Mouse (Mus musculus) forebrain, embryonic 14.5 days (tissue): ENCODE measurements around the gene Arhgef7. TPM values are rescaled to one million over a fixed set of nuclear protein-coding genes. Genes with fewer than 3 reads are reported as not detected.

ENCODE experiments used
- ATAC-seq: fragments of 200-750 bp; cut with Nextera tagmentation; 2 replicates; pipeline ENCODE4 v1.8.0; 2017; ENCODE audit warnings: mild to moderate bottlenecking, moderate library complexity
- DNase-seq: peaks from one replicate; pipeline ENCODE4 v3.0.0-alpha.2; 2015; ENCODE audit warnings: low spot score
- H3K27ac ChIP-seq: fragments of 300-500 bp; sonication (generic); 2 replicates; pipeline ENCODE4 v1.5.1; 2014; ENCODE audit warnings: low read depth, mild to moderate bottlenecking, control low read depth, low read length, moderate library complexity
- H3K27me3 ChIP-seq: fragments of 300-500 bp; sonication (generic); replicated peaks from 2 replicates; pipeline ENCODE4 v1.6.1; 2014; ENCODE audit warnings: low read length, control low read depth, mixed read lengths; ENCODE audit not compliant: control insufficient read depth, insufficient read depth
- H3K36me3 ChIP-seq: fragments of 300-500 bp; sonication (generic); 2 replicates; pipeline ENCODE4 v1.6.1; 2014; ENCODE audit warnings: low read length, control low read depth; ENCODE audit not compliant: control insufficient read depth, insufficient read depth
- H3K4me1 ChIP-seq: fragments of 300-500 bp; sonication (generic); 2 replicates; pipeline ENCODE4 v1.6.1; 2014; ENCODE audit warnings: antibody characterized with exemption, low read length, control low read depth; ENCODE audit not compliant: control insufficient read depth, insufficient read depth
- H3K4me2 ChIP-seq: fragments of 300-500 bp; sonication (generic); 2 replicates; pipeline ENCODE4 v1.6.1; 2014; ENCODE audit warnings: mild to moderate bottlenecking, control low read depth, low read length
- H3K4me3 ChIP-seq: fragments of 300-500 bp; sonication (generic); 2 replicates; pipeline ENCODE4 v1.5.1; 2014; ENCODE audit warnings: low read depth, low read length, control low read depth
- H3K9ac ChIP-seq: fragments of 300-500 bp; sonication (generic); 2 replicates; pipeline ENCODE4 v1.6.1; 2014; ENCODE audit warnings: mild to moderate bottlenecking, low read length, control low read depth, moderate library complexity
- H3K9me3 ChIP-seq: fragments of 300-500 bp; sonication (generic); replicated peaks from 2 replicates; pipeline ENCODE4 v1.6.1; 2016; ENCODE audit warnings: low read length, control low read depth, mixed read lengths; ENCODE audit not compliant: control insufficient read depth
- WGBS: fragments of 180-500 bp; shearing (Covaris S2); extraction: QIAGEN DNeasy Blood & Tissue Kit; methylation state at CpG from one replicate; pipeline ENCODE4 v1.1.7; 2014; 5-methylcytosine and 5-hydroxymethylcytosine counted together
- polyA plus RNA-seq: library from polyadenylated mRNA; unstranded; fragments of >200 nt; fragmentation: Nextera tagmentation; extraction: Ambion mirVana; gene quantifications from 2 replicates; pipeline ENCODE4 v1.2.1, GENCODE M21; 2014

The Arhgef7 gene
- polyA plus RNA-seq, 1 experiment from 2014 or later = 62.2 TPM

GRCm38 (mm10) chr8:11735672-11736235 lies 8.2 kb downstream of the Arhgef7 start:
- no peak overlapping the region for H3K4me2 ChIP-seq
- no peak overlapping the region for H3K4me3 ChIP-seq
- H3K36me3 ChIP-seq = peaks cover 54% of the 10 kb centered on the region
- no peak overlapping the region for H3K27ac ChIP-seq
- H3K9ac ChIP-seq = no peak overlapping the region
- ATAC-seq (no peak), DNase-seq (no peak)
- H3K9me3 ChIP-seq = no peaks in the 10 kb centered on the region
- WGBS = 86% methylated on average over 15 of the region's 15 CpGs
- H3K4me1 ChIP-seq = peaks cover 4% of the 10 kb centered on the region; the same call in 1 of the 2 replicates
- H3K27me3 ChIP-seq = no peaks in the 10 kb centered on the region

DNA sequence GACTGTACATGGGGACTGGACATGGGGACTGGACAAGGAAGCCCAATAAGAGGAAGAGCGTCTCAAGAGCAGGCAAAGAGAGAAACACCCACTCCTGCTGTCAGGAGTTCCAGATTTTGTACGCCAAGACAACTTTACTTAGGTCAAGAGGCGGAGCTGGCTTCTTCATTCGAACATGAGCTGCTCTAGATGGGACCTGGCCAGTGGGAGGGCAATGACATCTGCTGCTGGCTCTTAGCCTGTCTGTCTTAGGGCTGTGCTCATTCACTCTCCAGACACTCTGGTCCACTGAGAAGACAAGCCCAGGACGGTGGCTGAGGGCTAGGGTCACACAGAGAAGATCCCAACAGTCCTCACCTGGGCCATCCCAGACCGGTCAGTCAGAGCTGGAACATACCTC lies 9.6 kb downstream of the Arhgef7 start:
- Histone ChIP-seq H3K36me3 (peaks cover 53% of the 10 kb centered on the region), H3K4me2 (no peak overlapping the region), H3K27me3 (no peaks in the 10 kb centered on the region), H3K4me1 (no peaks in the 10 kb centered on the region), H3K9ac (no peak overlapping the region), H3K4me3 (no peak overlapping the region), H3K27ac (no peak overlapping the region), H3K9me3 (no peaks in the 10 kb centered on the region)
- ATAC-seq (no peak), DNase-seq (no peak)
- 96% methylated on average over 6 of the region's 6 CpGs for WGBS

- no peaks in the 10 kb centered on the region for H3K4me1 ChIP-seq
- H3K36me3 ChIP-seq = peaks cover 53% of the 10 kb centered on the region
- no peaks in the 10 kb centered on the region for H3K9me3 ChIP-seq
- 85% methylated on average over 5 of the region's 5 CpGs for WGBS
- ATAC-seq (no peak), DNase-seq (no peak)
- H3K27ac ChIP-seq = no peak overlapping the region
- no peak overlapping the region for H3K9ac ChIP-seq
- H3K4me2 ChIP-seq = no peak overlapping the region
- no peak overlapping the region for H3K4me3 ChIP-seq
- H3K27me3 ChIP-seq = no peaks in the 10 kb centered on the region
Measured at GRCm38 (mm10) chr8:11739082-11739481, 11.6 kb downstream of the Arhgef7 start.

- no peak for ATAC-seq
Measured at GRCm38 (mm10) chr8:11740857-11741256, 13.3 kb downstream of the Arhgef7 start.

DNA sequence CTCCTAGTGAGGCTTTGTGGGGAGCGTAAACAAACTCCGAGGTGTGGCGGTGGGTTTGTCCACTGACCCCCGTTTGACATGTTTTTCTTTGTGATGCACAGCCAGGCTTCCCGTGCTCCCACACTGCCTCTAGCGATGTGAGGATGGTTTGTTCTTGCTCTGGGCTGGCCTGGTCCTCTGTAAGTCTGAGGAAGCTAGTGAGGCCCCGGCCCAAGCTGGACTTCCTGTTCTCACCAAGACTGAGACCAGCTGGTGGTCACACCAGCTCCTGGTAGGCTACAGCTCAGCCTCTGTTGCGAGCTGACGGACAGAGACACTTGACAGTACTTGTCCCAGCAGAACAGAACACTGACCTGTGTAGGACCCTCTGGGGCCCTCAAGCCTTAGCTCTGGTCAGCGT lies 16.1 kb downstream of the Arhgef7 start:
- no peak overlapping the region for H3K27ac ChIP-seq
- no peak overlapping the region for H3K9ac ChIP-seq
- H3K36me3 ChIP-seq = peaks cover 22% of the 10 kb centered on the region
- 82% methylated on average over 10 of the region's 10 CpGs for WGBS
- H3K4me3 ChIP-seq = no peak overlapping the region
- no peaks in the 10 kb centered on the region for H3K9me3 ChIP-seq
- DNase-seq = no peak
- no peaks in the 10 kb centered on the region for H3K27me3 ChIP-seq
- ATAC-seq = no peak
- H3K4me1 ChIP-seq = no peaks in the 10 kb centered on the region
- no peak overlapping the region for H3K4me2 ChIP-seq

More at GRCm38 (mm10) chr8:11740857-11741256, 13.3 kb downstream of the Arhgef7 start:
- Histone ChIP-seq H3K9me3 (no peaks in the 10 kb centered on the region), H3K27ac (no peak overlapping the region), H3K27me3 (no peaks in the 10 kb centered on the region), H3K4me2 (no peak overlapping the region), H3K4me1 (no peaks in the 10 kb centered on the region), H3K9ac (no peak overlapping the region), H3K36me3 (peaks cover 38% of the 10 kb centered on the region), H3K4me3 (no peak overlapping the region)
- no peak for DNase-seq
- WGBS = 96% methylated on average over 2 of the region's 2 CpGs

DNA sequence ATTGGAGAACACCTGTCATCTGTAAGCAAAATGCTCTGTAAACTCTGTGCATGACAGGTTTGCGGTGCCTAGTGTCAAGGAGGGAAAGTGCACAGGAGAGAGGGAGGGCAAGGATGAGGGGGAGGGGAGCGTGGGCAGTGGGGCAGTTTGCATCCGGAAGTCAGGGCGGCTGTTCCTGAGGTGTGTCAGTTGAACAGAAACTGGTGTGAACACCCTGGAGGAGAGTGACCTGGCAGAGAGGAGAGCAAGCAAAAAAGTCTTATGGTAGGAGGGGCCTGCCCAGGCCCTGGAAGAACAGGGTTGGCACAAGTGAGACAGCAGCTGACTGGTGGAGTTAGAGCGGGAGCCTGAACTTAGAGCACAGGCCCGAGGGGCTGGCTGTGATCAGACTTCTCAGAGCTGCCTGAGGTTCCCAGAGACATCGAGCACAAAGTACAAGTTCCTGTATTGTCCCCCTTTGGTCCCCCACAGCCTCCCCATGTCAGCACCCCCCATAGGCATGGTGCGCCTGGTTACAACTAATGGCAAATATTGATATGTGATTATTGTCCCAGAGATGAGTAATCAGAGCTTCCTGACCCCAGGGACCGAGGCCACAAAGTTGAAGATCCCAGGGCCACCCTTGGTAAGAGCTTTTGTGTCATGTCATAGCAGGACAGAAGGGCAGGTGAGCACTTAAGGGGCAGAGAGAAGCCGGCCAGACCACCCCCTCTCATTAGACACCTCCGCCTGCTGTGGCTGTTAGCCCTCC lies 19.5 kb downstream of the Arhgef7 start:
- H3K4me3 ChIP-seq = no peak overlapping the region
- no peak overlapping the region for H3K9ac ChIP-seq
- no peaks in the 10 kb centered on the region for H3K4me1 ChIP-seq
- H3K27ac ChIP-seq = no peak overlapping the region
- no peaks in the 10 kb centered on the region for H3K27me3 ChIP-seq
- no peaks in the 10 kb centered on the region for H3K9me3 ChIP-seq
- ATAC-seq = no peak
- no peaks in the 10 kb centered on the region for H3K36me3 ChIP-seq
- no peak overlapping the region for H3K4me2 ChIP-seq
- 90% methylated on average over 11 of the region's 11 CpGs for WGBS
- no peak for DNase-seq

DNA sequence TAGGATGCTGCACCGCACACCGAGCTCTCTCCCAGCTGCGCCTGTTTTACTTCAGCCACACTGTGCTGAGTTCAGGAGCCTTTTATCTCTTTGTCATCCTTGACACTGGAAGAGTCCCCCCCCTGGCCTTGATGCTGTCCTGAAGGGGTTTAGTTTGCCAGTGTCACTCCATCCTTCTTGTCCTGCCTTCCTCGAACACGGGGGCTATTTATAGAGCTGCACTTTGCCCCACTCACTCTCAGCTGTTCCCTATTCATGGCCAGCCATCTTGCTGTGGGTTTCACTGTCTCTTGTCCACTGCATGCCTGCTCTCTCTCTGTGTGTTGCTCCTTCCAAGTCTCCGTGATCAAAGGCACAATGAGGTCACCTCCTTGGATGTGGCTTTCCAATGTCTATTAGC lies 22.0 kb downstream of the Arhgef7 start:
- no peaks in the 10 kb centered on the region for H3K36me3 ChIP-seq
- H3K4me1 ChIP-seq = no peaks in the 10 kb centered on the region
- ATAC-seq = no peak
- no peak overlapping the region for H3K27ac ChIP-seq
- H3K4me3 ChIP-seq = no peak overlapping the region
- no peaks in the 10 kb centered on the region for H3K9me3 ChIP-seq
- no peak overlapping the region for H3K4me2 ChIP-seq
- no peak for DNase-seq
- no peaks in the 10 kb centered on the region for H3K27me3 ChIP-seq
- no peak overlapping the region for H3K9ac ChIP-seq
- 74% methylated on average over 6 of the region's 6 CpGs for WGBS

- no peak for DNase-seq
- H3K27me3 ChIP-seq = no peaks in the 10 kb centered on the region
- H3K4me1 ChIP-seq = peaks cover 3% of the 10 kb centered on the region
- no peak for ATAC-seq
- H3K9me3 ChIP-seq = no peaks in the 10 kb centered on the region
- 95% methylated on average over 3 of the region's 3 CpGs for WGBS
- no peak overlapping the region for H3K9ac ChIP-seq
- no peak overlapping the region for H3K4me3 ChIP-seq
- H3K27ac ChIP-seq = no peak overlapping the region
- no peaks in the 10 kb centered on the region for H3K36me3 ChIP-seq
- no peak overlapping the region for H3K4me2 ChIP-seq
Measured at GRCm38 (mm10) chr8:11752338-11752737, 24.8 kb downstream of the Arhgef7 start.

- Histone ChIP-seq H3K9ac (no peak overlapping the region), H3K27ac (no peak overlapping the region), H3K4me2 (no peak overlapping the region), H3K4me3 (no peak overlapping the region), H3K36me3 (no peaks in the 10 kb centered on the region), H3K9me3 (no peaks in the 10 kb centered on the region), H3K27me3 (no peaks in the 10 kb centered on the region), H3K4me1 (peaks cover 7% of the 10 kb centered on the region)
- ATAC-seq (no peak), DNase-seq (no peak)
- 86% methylated on average over 11 of the region's 11 CpGs for WGBS
Measured at GRCm38 (mm10) chr8:11753155-11753941, 25.8 kb downstream of the Arhgef7 start.
